Mouse (Mus musculus): ENCODE results near the gene Kifc3. TPM values are rescaled to one million over a fixed set of nuclear protein-coding genes. Genes with fewer than 3 reads are reported as not detected.

The Kifc3 gene
- polyA plus RNA-seq, 1 experiment from 2014 or later = 2.3 TPM

GRCm38 (mm10) chr8:95126497-95126896, 76.1 kb downstream of the Kifc3 start:
- Histone ChIP-seq H3K9ac (ENCODE audit: low read length) (no peak overlapping the region), H3K36me3 (ENCODE audit: control insufficient read depth, insufficient read depth, low read length) (no peaks in the 10 kb centered on the region)
- 86% methylated on average over 11 of the region's 11 CpGs for WGBS

GRCm38 (mm10) chr8:95123455-95123854, 79.2 kb downstream of the Kifc3 start:
- 85% methylated on average over 5 of the region's 5 CpGs for WGBS
- Histone ChIP-seq H3K4me3 (ENCODE audit: low read depth, low read length) (no peak overlapping the region), H3K9me3 (ENCODE audit: control insufficient read depth, low read length) (no peaks in the 10 kb centered on the region), H3K9ac (ENCODE audit: low read length) (no peak overlapping the region), H3K4me2 (no peak overlapping the region), H3K36me3 (ENCODE audit: control insufficient read depth, insufficient read depth, low read length) (no peaks in the 10 kb centered on the region), H3K27ac (ENCODE audit: low read depth, low read length) (no peak overlapping the region), H3K4me1 (ENCODE audit: control insufficient read depth, insufficient read depth, low read length) (no peaks in the 10 kb centered on the region), H3K27me3 (ENCODE audit: control insufficient read depth, insufficient read depth, low read length) (no peaks in the 10 kb centered on the region)
- DNase-seq (ENCODE audit: low spot score, missing footprints) (no peak), ATAC-seq (ENCODE audit: low FRiP score) (no peak)

More at GRCm38 (mm10) chr8:95126497-95126896, 76.1 kb downstream of the Kifc3 start:
- ATAC-seq (ENCODE audit: low FRiP score) (no peak), DNase-seq (ENCODE audit: low spot score, missing footprints) (no peak)
- no peaks in the 10 kb centered on the region for H3K4me1 ChIP-seq (ENCODE audit: control insufficient read depth, insufficient read depth, low read length)
- H3K4me3 ChIP-seq (ENCODE audit: low read depth, low read length) = no peak overlapping the region
- H3K4me2 ChIP-seq = no peak overlapping the region
- H3K27ac ChIP-seq (ENCODE audit: low read depth, low read length) = no peak overlapping the region
- H3K27me3 ChIP-seq (ENCODE audit: control insufficient read depth, insufficient read depth, low read length) = no peaks in the 10 kb centered on the region
- H3K9me3 ChIP-seq (ENCODE audit: control insufficient read depth, low read length) = no peaks in the 10 kb centered on the region

- peak; percentile 84 for DNase-seq (ENCODE audit: low spot score, missing footprints)
- Histone ChIP-seq H3K4me2 (no peak overlapping the region), H3K27ac (ENCODE audit: low read depth, low read length) (no peak overlapping the region), H3K9me3 (ENCODE audit: control insufficient read depth, low read length) (no peaks in the 10 kb centered on the region), H3K36me3 (ENCODE audit: control insufficient read depth, insufficient read depth, low read length) (no peaks in the 10 kb centered on the region), H3K9ac (ENCODE audit: low read length) (no peak overlapping the region), H3K4me1 (ENCODE audit: control insufficient read depth, insufficient read depth, low read length) (no peaks in the 10 kb centered on the region), H3K27me3 (ENCODE audit: control insufficient read depth, insufficient read depth, low read length) (no peaks in the 10 kb centered on the region), H3K4me3 (ENCODE audit: low read depth, low read length) (no peak overlapping the region)
- 79% methylated on average over 3 of the region's 3 CpGs for WGBS
- ATAC-seq (ENCODE audit: low FRiP score) = peak; percentile 64
Measured at GRCm38 (mm10) chr8:95113750-95114149, 88.9 kb downstream of the Kifc3 start.

GRCm38 (mm10) chr8:95113108-95113507, 89.5 kb downstream of the Kifc3 start:
- Histone ChIP-seq H3K4me3 (ENCODE audit: low read depth, low read length) (no peak overlapping the region), H3K27me3 (ENCODE audit: control insufficient read depth, insufficient read depth, low read length) (no peaks in the 10 kb centered on the region), H3K27ac (ENCODE audit: low read depth, low read length) (no peak overlapping the region), H3K4me2 (no peak overlapping the region), H3K9me3 (ENCODE audit: control insufficient read depth, low read length) (no peaks in the 10 kb centered on the region), H3K4me1 (ENCODE audit: control insufficient read depth, insufficient read depth, low read length) (no peaks in the 10 kb centered on the region), H3K9ac (ENCODE audit: low read length) (no peak overlapping the region), H3K36me3 (ENCODE audit: control insufficient read depth, insufficient read depth, low read length) (no peaks in the 10 kb centered on the region)
- ATAC-seq (ENCODE audit: low FRiP score) (no peak), DNase-seq (ENCODE audit: low spot score, missing footprints) (no peak)
- 75% methylated on average over 4 of the region's 4 CpGs for WGBS

GRCm38 (mm10) chr8:95112594-95112993, 90.0 kb downstream of the Kifc3 start:
- WGBS = 89% methylated on average over 3 of the region's 3 CpGs
- no peaks in the 10 kb centered on the region for H3K27me3 ChIP-seq (ENCODE audit: control insufficient read depth, insufficient read depth, low read length)
- no peak for DNase-seq (ENCODE audit: low spot score, missing footprints)

GRCm38 (mm10) chr8:95107306-95107705, 95.3 kb downstream of the Kifc3 start:
- DNase-seq (ENCODE audit: low spot score, missing footprints) = no peak
- WGBS = 87% methylated on average over 13 of the region's 13 CpGs

More at GRCm38 (mm10) chr8:95112594-95112993, 90.0 kb downstream of the Kifc3 start:
- no peaks in the 10 kb centered on the region for H3K4me1 ChIP-seq (ENCODE audit: control insufficient read depth, insufficient read depth, low read length)
- H3K9me3 ChIP-seq (ENCODE audit: control insufficient read depth, low read length) = no peaks in the 10 kb centered on the region
- no peak overlapping the region for H3K4me2 ChIP-seq
- no peak for ATAC-seq (ENCODE audit: low FRiP score)
- no peak overlapping the region for H3K27ac ChIP-seq (ENCODE audit: low read depth, low read length)
- H3K36me3 ChIP-seq (ENCODE audit: control insufficient read depth, insufficient read depth, low read length) = no peaks in the 10 kb centered on the region
- H3K4me3 ChIP-seq (ENCODE audit: low read depth, low read length) = no peak overlapping the region
- no peak overlapping the region for H3K9ac ChIP-seq (ENCODE audit: low read length)

GRCm38 (mm10) chr8:95101972-95102371, 100.6 kb downstream of the Kifc3 start:
- no peaks in the 10 kb centered on the region for H3K9me3 ChIP-seq (ENCODE audit: control insufficient read depth, low read length)
- H3K9ac ChIP-seq (ENCODE audit: low read length) = no peak overlapping the region
- ATAC-seq (ENCODE audit: low FRiP score) (no peak; the same call in 1 of the 2 replicates), DNase-seq (ENCODE audit: low spot score, missing footprints) (no peak)
- H3K4me1 ChIP-seq (ENCODE audit: control insufficient read depth, insufficient read depth, low read length) = no peaks in the 10 kb centered on the region
- no peaks in the 10 kb centered on the region for H3K27me3 ChIP-seq (ENCODE audit: control insufficient read depth, insufficient read depth, low read length)
- H3K36me3 ChIP-seq (ENCODE audit: control insufficient read depth, insufficient read depth, low read length) = peaks cover 8% of the 10 kb centered on the region
- H3K4me3 ChIP-seq (ENCODE audit: low read depth, low read length) = no peak overlapping the region
- no peak overlapping the region for H3K27ac ChIP-seq (ENCODE audit: low read depth, low read length)
- 70% methylated on average over 4 of the region's 4 CpGs for WGBS
- no peak overlapping the region for H3K4me2 ChIP-seq

More at GRCm38 (mm10) chr8:95107306-95107705, 95.3 kb downstream of the Kifc3 start:
- Histone ChIP-seq H3K27me3 (ENCODE audit: control insufficient read depth, insufficient read depth, low read length) (no peaks in the 10 kb centered on the region), H3K9me3 (ENCODE audit: control insufficient read depth, low read length) (no peaks in the 10 kb centered on the region), H3K27ac (ENCODE audit: low read depth, low read length) (no peak overlapping the region), H3K4me1 (ENCODE audit: control insufficient read depth, insufficient read depth, low read length) (no peaks in the 10 kb centered on the region), H3K36me3 (ENCODE audit: control insufficient read depth, insufficient read depth, low read length) (no peaks in the 10 kb centered on the region), H3K9ac (ENCODE audit: low read length) (no peak overlapping the region), H3K4me3 (ENCODE audit: low read depth, low read length) (no peak overlapping the region), H3K4me2 (no peak overlapping the region)
- no peak for ATAC-seq (ENCODE audit: low FRiP score)

GRCm38 (mm10) chr8:95099009-95099408, 103.6 kb downstream of the Kifc3 start:
- ATAC-seq (ENCODE audit: low FRiP score) (peak; percentile 49; the same call in 1 of the 2 replicates), DNase-seq (ENCODE audit: low spot score, missing footprints) (peak; percentile 95)
- H3K4me1 ChIP-seq (ENCODE audit: control insufficient read depth, insufficient read depth, low read length) = no peaks in the 10 kb centered on the region
- no peaks in the 10 kb centered on the region for H3K27me3 ChIP-seq (ENCODE audit: control insufficient read depth, insufficient read depth, low read length)
- H3K9ac ChIP-seq (ENCODE audit: low read length) = no peak overlapping the region
- no peak overlapping the region for H3K4me2 ChIP-seq
- H3K9me3 ChIP-seq (ENCODE audit: control insufficient read depth, low read length) = no peaks in the 10 kb centered on the region
- peaks cover 8% of the 10 kb centered on the region for H3K36me3 ChIP-seq (ENCODE audit: control insufficient read depth, insufficient read depth, low read length)
- WGBS = 30% methylated on average over 5 of the region's 5 CpGs
- no peak overlapping the region for H3K4me3 ChIP-seq (ENCODE audit: low read depth, low read length)
- H3K27ac ChIP-seq (ENCODE audit: low read depth, low read length) = no peak overlapping the region

- ATAC-seq (ENCODE audit: low FRiP score) = no peak
- 98% methylated on average over 4 of the region's 4 CpGs for WGBS
Measured at GRCm38 (mm10) chr8:95093574-95093973, 109.0 kb downstream of the Kifc3 start.

More at GRCm38 (mm10) chr8:95093574-95093973, 109.0 kb downstream of the Kifc3 start:
- DNase-seq (ENCODE audit: low spot score, missing footprints) = peak; percentile 35
- Histone ChIP-seq H3K9ac (ENCODE audit: low read length) (no peak overlapping the region), H3K36me3 (ENCODE audit: control insufficient read depth, insufficient read depth, low read length) (peaks cover 11% of the 10 kb centered on the region), H3K4me3 (ENCODE audit: low read depth, low read length) (no peak overlapping the region), H3K27ac (ENCODE audit: low read depth, low read length) (no peak overlapping the region), H3K9me3 (ENCODE audit: control insufficient read depth, low read length) (no peaks in the 10 kb centered on the region), H3K27me3 (ENCODE audit: control insufficient read depth, insufficient read depth, low read length) (no peaks in the 10 kb centered on the region), H3K4me1 (ENCODE audit: control insufficient read depth, insufficient read depth, low read length) (no peaks in the 10 kb centered on the region), H3K4me2 (no peak overlapping the region)

Data from midbrain, embryonic 11.5 days (tissue).